Mouse (Mus musculus) heart, adult 11 months (tissue): ENCODE results near the gene Sf3b1.
A peak's percentile ranks its signal among the peaks of the same experiment; 100 is the strongest.
"Not testable (repeated sequence)": the region's sequence is repeated elsewhere in the genome, so short reads cannot be mapped to it uniquely, and the experiment has no call there.

Source experiments
- DNase-seq: peaks from one replicate; pipeline ENCODE4 v3.0.0; 2022

The Sf3b1 gene

DNA sequence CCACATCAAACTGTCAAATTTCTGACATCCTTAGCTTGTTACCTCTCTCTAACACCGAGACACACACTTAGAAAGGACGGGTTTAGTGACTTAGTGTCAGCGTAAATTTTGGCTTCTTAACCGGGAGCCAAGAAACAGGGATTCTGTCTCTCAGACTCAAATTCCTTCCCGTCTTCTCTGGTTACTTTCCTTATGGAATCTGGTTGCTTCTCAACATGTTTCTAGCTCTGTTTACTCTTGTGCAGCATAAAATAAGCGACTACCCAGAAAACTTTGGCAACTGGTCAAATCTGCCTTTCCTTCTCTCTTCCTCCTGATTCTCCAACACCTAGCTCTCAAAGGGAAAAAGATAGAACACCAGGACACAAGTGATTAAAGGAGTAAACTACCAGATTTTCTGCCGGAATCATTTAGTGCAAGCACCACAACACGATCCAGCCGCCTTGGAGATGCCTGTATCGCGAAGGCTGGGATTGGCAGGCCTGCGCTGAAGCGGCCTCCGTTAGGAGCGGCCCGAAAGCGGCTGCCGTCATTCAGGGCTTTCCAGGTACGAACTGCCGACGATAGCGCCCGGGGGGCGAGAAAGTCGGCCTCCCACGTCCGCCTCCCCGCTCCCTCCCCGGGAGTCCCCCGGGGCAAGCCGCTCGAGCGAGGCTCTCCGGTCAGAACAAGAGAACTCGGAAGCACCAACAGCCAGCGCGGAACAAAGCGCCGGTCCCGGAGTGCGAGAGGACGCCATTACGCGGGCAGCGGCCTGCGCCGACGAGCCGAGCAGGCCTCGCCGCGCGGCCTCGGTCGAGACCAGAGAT, 633 bp downstream of the Sf3b1 start:
- DNase-seq = no peak

DNA sequence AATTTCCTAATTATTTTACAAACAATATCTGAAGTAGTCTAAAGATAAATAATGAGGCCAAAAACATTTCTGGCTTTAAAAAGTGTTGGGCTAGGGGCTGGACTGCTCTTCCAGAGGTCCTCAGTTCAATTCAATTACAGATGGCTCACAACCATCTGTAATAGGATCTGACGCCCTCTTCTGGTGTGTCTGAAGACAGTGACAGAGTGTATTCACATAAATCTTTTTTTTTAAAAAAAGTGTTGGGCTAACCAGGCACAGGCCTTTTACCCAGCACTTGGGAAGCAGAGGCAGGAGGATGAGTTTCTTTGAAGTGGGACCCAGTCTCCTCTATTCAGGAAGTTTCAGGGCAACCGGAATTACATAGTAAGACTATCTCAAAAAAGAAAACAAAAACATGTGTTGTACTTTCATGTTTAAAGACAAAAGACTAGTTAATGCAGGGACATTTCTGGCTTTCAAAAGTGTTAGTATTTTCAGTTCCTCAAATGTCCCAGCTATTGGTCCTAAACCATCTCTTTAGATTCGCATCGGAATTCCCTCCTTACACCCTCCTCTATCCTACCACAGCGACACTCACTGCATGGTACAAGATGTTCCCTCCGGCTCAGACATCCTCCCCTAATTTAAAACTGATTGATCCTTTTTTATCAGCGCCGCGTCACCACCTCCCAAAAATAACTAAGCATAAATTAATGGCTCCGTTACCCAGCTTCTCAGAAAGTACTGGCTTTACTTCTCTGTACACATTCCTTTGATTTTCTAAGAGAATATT, 1.4 kb downstream of the Sf3b1 start:
- DNase-seq = peak; percentile 87

GRCm38 (mm10) chr1:55021907-55022306, 5.4 kb downstream of the Sf3b1 start:
- DNase-seq = no peak

DNA sequence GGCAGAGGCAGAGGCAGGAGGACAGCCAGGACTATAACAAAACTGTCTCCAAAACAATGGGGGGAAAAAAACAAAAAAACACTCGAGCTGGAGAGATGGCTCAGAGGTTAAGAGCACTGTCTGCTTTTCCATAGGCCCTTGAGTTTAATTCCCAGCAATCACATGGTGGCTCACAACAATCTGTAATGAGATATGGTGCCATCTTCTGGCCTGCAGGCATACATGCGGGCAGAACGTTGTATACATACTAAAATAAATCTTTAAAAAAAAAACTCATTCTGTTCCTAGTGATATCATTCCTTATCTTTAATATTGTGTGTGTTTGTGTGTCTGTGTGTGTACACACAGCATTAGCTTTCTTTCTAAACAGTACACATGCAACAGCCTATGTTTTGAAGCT, 14.8 kb downstream of the Sf3b1 start:
- DNase-seq = no peak

DNA sequence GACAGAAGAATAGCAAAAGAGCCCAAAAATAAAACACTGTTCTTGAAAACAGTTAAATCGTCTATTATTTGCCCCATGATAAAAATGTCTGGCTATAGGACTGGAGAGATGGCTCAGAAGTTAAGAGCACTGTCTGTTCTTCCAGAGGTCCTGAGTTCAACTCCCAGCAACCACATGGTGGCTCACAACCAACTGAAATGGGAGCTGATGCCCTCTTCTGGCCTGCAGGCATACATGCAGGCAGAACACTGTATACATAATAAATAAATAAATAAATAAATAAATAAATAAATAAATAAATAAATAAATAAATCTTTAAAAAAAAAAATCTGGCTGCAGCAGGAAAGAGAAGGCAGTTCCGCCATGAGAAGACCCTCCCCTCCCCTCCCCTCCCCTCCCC, 19.0 kb downstream of the Sf3b1 start:
- not testable (repeated sequence) for DNase-seq

DNA sequence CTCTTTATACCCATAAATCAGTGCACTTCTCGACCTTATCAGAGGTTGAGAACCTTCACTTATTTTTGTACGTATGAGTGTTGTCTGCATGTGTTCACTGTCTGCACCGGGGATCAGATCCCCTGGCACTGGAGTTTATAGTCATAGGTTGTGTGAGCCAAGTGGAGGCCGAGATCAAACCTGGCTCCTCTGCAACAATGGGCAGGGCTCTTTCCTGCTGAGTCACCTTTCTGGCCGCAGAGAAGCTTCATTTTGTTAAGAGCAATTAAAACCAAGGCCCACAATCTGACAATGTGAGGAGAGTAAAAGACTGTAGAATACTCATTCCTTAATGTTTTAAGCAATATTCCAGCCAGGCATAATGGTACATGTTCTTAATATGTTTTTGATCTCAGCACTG, 33.7 kb downstream of the Sf3b1 start:
- peak; percentile 71 for DNase-seq

- DNase-seq = peak; percentile 81
Measured at GRCm38 (mm10) chr1:54986248-54986647, 41.0 kb downstream of the Sf3b1 start.

DNA sequence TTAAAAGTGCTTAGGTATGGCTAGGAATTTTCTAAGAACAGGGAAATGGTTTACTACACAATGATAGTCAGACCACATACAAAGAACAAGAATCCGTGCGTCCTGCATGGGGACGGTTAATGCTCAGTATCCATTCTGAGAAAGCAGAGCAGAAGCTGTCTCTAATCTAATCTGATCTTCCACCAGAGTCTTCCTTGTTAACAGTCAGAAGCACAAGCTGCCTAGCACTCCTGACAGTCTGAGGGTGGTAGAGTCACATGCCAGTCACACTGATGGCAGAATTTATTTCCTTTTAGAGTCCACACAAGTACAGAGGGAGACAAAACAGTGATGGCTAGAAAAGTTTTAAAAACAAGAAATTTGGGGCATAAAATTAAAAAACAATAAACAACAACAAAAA, 41.5 kb downstream of the Sf3b1 start:
- no peak for DNase-seq

GRCm38 (mm10) chr1:54984154-54984553, 43.1 kb downstream of the Sf3b1 start:
- DNase-seq = no peak

DNA sequence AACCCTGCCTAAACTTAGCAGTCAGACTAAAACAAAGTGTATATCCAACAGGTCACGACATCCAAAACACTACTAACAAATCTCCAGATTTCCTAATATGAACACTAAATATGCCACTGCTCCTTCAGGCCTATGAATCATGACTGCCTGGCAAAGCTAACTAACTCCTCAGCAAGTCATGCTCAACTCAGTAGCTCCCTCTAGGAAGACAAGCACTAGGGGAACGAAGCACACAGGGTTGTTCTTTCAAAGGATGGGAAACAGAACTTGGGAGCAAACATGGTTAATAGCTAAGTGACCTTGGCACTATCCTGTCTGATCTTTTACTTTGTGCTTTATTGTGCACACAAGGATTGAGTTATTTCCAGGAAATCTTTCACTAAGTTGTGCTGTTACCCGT, 43.9 kb downstream of the Sf3b1 start:
- no peak for DNase-seq

DNA sequence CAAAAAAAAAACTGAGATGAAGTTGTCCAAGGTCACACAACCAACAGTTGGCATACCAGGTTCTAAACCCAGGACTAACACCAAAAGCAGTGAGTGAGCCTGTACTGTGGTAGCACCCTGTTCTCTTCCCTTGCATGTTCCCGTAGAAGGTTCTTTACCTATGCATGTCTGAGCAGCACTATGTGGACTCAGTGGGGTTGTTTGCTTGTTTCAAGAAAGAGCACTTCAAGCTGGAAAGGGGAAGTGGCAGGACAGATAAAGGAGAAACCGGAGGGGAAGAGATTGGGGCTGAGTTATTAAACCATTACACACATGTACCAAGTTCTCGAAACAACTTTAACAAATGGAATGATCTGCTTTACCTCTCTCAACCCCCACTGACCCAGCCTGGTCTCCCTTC, 44.6 kb downstream of the Sf3b1 start:
- DNase-seq = no peak

DNA sequence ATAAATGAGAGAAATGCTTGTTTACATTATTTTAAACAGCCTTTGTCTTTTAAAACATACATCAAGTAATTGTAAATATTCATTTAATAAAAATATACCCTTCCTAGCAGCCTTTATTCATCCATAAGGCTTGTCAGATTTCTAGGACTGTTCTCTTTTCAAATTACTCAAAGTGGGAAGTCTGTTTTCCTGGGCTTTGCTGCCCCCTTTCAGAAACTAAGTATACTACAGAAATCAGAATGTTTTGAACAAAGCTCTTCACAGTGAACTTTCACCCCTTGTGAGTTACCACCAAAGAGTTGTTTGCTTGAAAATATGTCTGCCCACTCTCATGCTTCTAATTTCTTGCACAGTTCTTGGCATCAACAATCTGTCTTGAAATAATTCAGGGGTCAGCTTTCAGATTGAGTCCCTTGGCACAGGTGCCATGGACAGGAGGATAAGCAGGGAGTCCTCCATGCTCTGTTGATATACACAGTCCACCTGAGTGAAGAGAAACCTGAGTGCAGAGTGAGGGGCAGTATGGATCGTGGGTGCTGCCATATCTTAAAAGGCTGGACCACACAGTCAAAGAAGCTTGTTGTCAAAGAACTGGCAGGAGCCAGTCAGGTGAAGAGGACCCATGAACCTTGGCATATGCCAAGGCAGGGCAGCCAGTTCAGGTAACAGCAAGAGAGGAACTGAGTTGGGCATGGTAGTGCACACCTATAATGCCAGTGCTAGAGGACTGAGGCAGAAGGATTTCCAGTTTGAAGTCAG, 47.9 kb downstream of the Sf3b1 start:
- no peak for DNase-seq

DNA sequence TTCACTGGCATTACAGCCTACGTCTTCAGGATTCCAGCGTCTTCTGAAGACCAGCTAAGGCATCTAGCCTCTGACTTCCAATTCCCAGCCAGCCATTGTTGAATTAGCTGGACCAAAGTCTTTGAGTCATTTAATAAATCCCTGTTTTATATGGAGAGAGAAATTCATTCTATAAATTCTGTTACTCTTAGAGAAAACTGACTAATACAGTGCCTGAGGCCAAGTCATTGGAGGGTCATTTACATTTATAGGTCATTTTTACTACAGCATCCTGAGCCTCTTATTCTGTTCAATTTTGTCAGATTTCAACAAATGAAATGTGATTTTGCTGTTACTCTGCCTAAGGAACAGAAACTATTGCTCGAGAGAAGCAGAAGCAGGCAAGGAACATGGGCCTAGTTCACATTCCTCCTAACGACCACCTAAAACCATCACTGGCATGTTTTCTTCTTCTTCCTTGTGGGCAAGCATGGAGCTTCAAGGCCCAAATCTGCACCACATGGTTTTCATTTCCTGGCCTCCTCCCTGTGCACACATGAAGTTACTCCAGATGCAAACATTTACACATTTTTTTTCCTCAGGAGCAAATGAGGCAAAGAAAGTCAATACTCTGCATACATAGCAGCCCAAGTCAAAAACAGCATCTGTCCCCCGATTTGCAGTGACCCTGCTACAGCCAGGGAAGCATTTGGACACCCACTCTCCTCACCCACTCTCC, 55.4 kb downstream of the Sf3b1 start:
- no peak for DNase-seq

- peak; percentile 72 for DNase-seq
Measured at GRCm38 (mm10) chr1:54966858-54967257, 60.4 kb downstream of the Sf3b1 start.

- DNase-seq = no peak
Measured at GRCm38 (mm10) chr1:54965159-54965995, 61.9 kb downstream of the Sf3b1 start.

DNA sequence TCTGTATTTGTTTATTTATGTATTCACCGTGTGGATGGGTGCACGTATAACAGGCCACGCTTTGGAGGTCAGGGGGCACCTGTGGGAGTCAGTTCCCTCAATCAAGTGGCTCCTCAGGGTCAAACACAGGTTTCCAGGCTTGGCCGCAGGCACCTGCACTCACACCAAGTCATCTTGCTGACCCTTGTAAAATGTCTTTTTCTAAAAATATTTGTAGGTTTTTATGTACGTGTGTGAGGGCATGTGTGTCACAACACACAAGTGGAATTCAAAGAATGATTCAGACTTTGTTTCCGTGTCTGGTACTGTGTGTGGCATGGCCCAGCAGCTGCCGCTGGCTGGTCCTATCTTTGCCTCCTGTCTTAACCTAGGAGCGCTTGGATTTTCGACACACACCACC, 65.6 kb downstream of the Sf3b1 start:
- peak; percentile 70 for DNase-seq

DNA sequence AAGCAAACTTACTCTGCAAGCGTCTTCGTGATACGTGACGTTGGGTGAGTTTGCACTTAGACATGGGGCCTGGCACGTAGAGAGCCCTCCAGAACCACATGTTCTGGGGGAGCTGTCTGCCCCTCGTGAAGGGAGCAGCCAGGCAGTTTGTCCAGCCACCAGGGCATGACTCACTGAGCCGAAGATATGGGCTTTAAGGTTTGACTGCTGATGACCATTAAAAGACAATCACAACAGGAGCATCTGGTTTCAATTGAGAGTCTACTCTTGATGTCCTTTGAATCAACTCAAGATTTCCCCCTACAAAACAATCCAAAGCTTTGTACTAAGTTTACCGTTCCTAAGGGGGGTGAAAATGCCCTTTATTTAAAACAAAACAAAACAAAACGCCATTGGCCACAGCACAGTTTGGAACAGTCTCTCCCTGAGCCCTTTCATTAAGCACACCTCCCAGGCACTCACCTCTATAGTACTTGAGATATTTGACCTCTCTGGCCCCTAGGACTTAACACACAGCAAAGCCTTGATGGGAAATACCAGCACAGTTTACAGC, 66.6 kb downstream of the Sf3b1 start:
- DNase-seq = peak; percentile 69

- DNase-seq = peak; percentile 11
Measured at GRCm38 (mm10) chr1:54958525-54958924, 68.8 kb downstream of the Sf3b1 start.

- peak; percentile 35 for DNase-seq
Measured at GRCm38 (mm10) chr1:54956995-54957394, 70.3 kb downstream of the Sf3b1 start.

GRCm38 (mm10) chr1:54954856-54955255, 72.4 kb downstream of the Sf3b1 start:
- DNase-seq = peak; percentile 78

DNA sequence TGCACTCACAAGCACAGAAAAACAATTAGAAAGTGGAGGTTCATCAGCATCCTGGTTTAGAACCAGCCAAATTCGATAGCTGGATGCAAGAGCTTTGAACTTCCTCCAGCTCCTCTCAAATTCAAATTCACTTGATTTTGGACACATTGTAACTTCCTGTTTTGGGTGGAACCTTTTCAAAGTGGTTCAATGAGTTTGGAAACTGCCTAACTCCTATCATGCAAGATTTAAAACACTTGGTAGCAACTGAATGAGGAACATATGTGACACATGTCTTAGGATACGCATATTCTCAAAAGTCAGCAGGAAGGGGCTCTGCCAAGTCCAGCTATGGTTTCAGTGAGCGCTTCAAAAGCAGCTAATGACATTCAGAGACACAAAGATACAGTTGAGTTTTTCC, 82.6 kb downstream of the Sf3b1 start:
- DNase-seq = peak; percentile 21

GRCm38 (mm10) chr1:54935466-54935865, 91.8 kb downstream of the Sf3b1 start:
- peak; percentile 70 for DNase-seq
